Mouse (Mus musculus) MEL (cell line): ENCODE measurements around the gene Gm20388.

Experiments used
- BHLHE40 ChIP-seq: IDR thresholded peaks from 2 replicates; pipeline ENCODE4 v1.6.1; 2012; ENCODE audit warnings: low read depth, mild to moderate bottlenecking, inconsistent platforms, low read length, improper control_type of control experiment, borderline replicate concordance
- CHD2 ChIP-seq: IDR thresholded peaks from 2 replicates; pipeline ENCODE4 v1.6.1; 2011; ENCODE audit warnings: low read length, improper control_type of control experiment
- CTCF ChIP-seq, 3 experiments: IDR thresholded peaks in 2 of 3; conservative IDR thresholded peaks in 1 of 3; 2 replicates each; pipeline ENCODE4 v1.5.1; 2011 to 2012; ENCODE audit warnings: low read length in 3 of 3, low read depth in 2 of 3, mild to moderate bottlenecking in 2 of 3, improper control_type of control experiment in 1 of 3, inconsistent platforms in 1 of 3, mixed read lengths in 1 of 3, moderate library complexity in 1 of 3; ENCODE audit not compliant: control insufficient read depth in 1 of 3, insufficient read depth in 1 of 3, poor library complexity in 1 of 3, severe bottlenecking in 1 of 3
- EP300 ChIP-seq, 2 experiments: IDR thresholded peaks; 2 replicates each; pipeline ENCODE4 v1.6.1; 2011; ENCODE audit warnings: improper control_type of control experiment in 2 of 2, low read length in 2 of 2, low read depth in 1 of 2, mild to moderate bottlenecking in 1 of 2
- GATA1 ChIP-seq: IDR thresholded peaks from 2 replicates; pipeline ENCODE4 v1.6.1; 2011; ENCODE audit warnings: low read depth, low read length, improper control_type of control experiment
- JUND ChIP-seq: IDR thresholded peaks from 2 replicates; pipeline ENCODE4 v1.6.1; 2011; ENCODE audit warnings: low read depth, mild to moderate bottlenecking, improper control_type of control experiment, low read length
- MYB ChIP-seq: IDR thresholded peaks from 2 replicates; pipeline ENCODE4 v1.6.1; 2011; ENCODE audit warnings: mild to moderate bottlenecking, low read depth, low read length, improper control_type of control experiment
- NELFE ChIP-seq: IDR thresholded peaks from 2 replicates; pipeline ENCODE4 v1.6.1; 2011; ENCODE audit warnings: low read depth, low read length, improper control_type of control experiment
- POLR2A ChIP-seq, 2 experiments: IDR thresholded peaks; 2 replicates each; pipeline ENCODE4 v1.6.1; 2011 to 2012; ENCODE audit warnings: low read length in 2 of 2, mild to moderate bottlenecking in 2 of 2, control low read depth in 1 of 2, improper control_type of control experiment in 1 of 2, low read depth in 1 of 2, moderate library complexity in 1 of 2; ENCODE audit not compliant: control insufficient read depth in 1 of 2, insufficient read depth in 1 of 2, poor library complexity in 1 of 2
- POLR2AphosphoS5 ChIP-seq: IDR thresholded peaks from 2 replicates; pipeline ENCODE4 v1.6.1; 2012; ENCODE audit warnings: low read depth, borderline replicate concordance, mild to moderate bottlenecking, inconsistent platforms, low read length, moderate library complexity, mixed read lengths
- ZKSCAN1 ChIP-seq: IDR thresholded peaks from 2 replicates; pipeline ENCODE4 v1.6.1; 2012; ENCODE audit warnings: low read depth, mild to moderate bottlenecking, inconsistent platforms, low read length, improper control_type of control experiment, moderate library complexity

DNA sequence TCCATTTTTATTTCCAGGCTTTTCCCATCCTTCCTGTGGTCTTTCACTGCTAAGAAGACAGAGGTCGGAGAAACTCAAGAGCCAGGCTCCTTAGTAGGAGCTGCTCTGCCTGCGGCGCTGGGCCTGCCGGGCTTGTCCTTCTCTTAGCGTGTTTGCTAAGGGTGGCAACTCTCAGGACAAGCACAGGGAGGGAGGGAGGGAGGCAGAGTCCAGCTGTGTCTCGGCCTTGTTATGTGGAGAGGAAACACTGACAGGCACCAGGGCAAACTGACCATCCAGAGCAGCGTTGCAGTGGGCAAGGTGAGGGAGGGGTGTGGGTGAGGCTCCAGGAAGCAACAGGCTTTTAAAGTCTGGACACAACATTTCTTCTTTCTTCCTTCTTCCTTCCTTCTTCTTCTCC lies 178.9 kb downstream of the Gm20388 start:
- TF ChIP-seq EP300 (IDR thresholded peaks at IDR 0.05; ENCODE audit: low read depth in 1 of 2, low read length in 2 of 2) (no peak), CTCF (IDR thresholded peaks at IDR 0.05 in 2 of 3, conservative IDR thresholded peaks at IDR 0.05 in 1 of 3; ENCODE audit: control insufficient read depth in 1 of 3, insufficient read depth in 1 of 3, low read depth in 2 of 3, low read length in 3 of 3, poor library complexity in 1 of 3, severe bottlenecking in 1 of 3) (no peak), GATA1 (no peak), BHLHE40 (no peak), POLR2A (IDR thresholded peaks at IDR 0.05; ENCODE audit: control insufficient read depth in 1 of 2, insufficient read depth in 1 of 2, low read depth in 1 of 2, low read length in 2 of 2, poor library complexity in 1 of 2) (no peak), POLR2AphosphoS5 (no peak), NELFE (no peak), ZKSCAN1 (no peak), CHD2 (no peak), MYB (no peak), JUND (no peak)
